Mouse (Mus musculus) left cerebral cortex, adult 11 months (tissue): Measurements from ENCODE around the gene Cmip.

Source experiments
- DNase-seq: peaks from one replicate; pipeline ENCODE4 v3.0.0; 2022; ENCODE audit warnings: low spot score

The Cmip gene

GRCm38 (mm10) chr8:117324821-117325220 lies 68.0 kb downstream of the Cmip start:
- DNase-seq, result no peak

DNA sequence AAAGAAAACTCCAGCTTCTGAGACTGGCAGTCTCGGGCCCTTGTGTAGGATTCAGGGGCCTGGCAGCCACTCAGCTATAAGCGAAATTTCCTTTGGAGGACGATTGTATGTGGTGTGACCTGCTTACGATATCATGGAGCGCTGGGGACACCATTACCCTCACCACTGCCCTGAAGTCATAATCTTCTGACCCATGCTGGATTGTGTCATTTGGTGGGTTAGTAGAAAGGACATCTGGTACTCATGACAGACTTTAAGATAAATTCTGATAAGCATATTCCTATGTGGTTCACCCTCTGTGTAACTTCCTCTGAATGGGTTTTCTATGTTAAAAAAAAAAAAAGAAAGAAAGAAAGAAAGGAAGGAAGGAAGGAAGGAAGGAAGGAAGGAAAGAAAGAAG lies 69.9 kb downstream of the Cmip start:
- no peak for DNase-seq

- DNase-seq, result no peak
Measured at GRCm38 (mm10) chr8:117327385-117327837, 70.5 kb downstream of the Cmip start.

DNA sequence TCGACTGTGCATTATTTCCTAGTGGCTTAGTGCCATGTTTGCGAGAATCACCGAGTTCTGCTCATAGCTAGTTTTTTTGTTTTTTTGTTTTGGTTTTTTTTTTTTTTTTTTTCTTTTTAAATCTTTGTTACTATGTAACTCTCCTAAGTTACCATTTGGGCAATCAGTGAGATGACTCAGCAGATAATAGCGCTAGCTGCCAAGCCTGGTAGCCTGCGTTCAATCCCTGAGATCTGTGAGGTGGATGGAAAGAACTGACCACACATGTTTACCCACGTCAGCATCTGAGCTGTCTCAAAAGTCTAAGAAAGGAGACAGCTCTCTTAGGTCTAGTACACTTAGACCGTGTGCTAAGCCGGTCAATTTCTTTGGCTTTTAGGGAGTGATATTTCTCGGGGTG lies 71.9 kb downstream of the Cmip start:
- no peak for DNase-seq

DNA sequence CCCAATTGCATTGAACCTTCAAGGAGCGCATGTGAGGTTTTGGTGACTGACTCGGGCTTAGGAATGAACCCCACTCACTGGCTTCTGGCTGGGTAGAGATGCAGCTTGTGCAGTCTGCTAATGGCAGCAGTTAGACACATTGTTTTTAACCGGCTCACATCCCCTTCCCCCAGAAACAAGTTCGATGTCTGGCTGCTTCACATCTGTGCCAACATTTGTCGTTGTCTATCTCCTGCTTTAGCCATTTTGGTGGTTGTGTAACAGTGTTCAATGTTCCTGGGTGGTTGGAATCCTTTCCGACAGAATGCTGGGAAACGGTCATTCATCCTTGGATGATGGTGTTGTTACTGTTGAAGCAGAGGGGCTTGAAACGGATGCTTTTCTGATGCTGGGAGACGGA lies 72.3 kb downstream of the Cmip start:
- no peak for DNase-seq

- no peak for DNase-seq
Measured at GRCm38 (mm10) chr8:117329903-117330302, 73.0 kb downstream of the Cmip start.

- peak; percentile 59 for DNase-seq
Measured at GRCm38 (mm10) chr8:117332229-117333010, 75.6 kb downstream of the Cmip start.

GRCm38 (mm10) chr8:117333619-117334018 lies 76.8 kb downstream of the Cmip start:
- no peak for DNase-seq

DNA sequence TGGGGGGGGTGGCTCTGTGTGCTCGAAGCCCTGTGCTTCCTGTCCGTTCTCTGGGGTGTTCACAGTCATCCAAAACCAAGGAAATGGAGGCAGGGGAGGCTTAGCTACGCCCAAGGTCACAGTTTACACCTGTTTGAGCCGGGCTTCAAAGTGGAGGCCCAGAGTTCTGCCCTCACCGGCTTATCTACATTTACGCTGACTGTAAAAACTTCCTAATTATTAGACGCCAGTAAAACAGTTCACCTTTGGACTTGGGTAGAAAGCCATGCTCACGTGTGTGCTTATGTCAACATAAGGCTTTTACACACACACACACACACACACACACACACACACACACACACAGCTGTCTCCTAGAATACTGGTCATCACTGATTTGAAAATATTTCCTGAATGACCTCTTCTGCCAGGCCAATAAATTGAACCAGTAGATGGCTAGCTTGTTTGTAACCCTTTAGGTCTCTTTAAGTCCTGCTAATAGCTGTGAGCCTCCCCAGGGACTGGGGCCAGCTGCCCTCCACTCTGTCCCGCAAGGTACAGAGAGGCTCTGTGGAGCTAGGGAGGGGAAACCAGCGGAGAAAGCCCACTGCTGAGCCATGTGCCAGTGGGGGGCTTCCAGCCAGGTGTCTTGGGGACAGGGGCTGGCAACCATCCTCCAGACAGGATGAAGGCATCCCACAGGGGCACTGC lies 77.3 kb downstream of the Cmip start:
- DNase-seq, result no peak

- no peak for DNase-seq
Measured at GRCm38 (mm10) chr8:117334748-117335393, 78.0 kb downstream of the Cmip start.

GRCm38 (mm10) chr8:117335423-117335822 lies 78.6 kb downstream of the Cmip start:
- DNase-seq, result no peak

DNA sequence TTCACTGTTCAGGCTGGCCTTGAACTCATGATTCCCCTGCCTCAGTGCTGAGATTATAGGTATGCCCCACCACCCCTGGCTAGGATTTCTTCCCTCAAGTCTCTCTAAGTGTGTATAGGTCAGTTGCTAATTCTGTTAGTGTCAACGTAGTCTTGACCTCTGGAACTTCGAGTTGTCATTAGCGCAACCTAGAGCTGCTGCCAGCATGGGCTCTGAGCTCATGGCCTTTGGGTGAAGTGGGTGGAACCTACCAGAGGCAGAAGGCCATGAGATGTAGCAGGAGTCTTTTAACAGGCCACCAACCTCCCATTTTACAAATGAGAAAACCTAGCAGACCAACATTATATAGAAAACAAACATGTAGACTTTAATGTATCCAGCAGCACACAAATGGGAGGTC lies 80.3 kb downstream of the Cmip start:
- DNase-seq, result no peak

DNA sequence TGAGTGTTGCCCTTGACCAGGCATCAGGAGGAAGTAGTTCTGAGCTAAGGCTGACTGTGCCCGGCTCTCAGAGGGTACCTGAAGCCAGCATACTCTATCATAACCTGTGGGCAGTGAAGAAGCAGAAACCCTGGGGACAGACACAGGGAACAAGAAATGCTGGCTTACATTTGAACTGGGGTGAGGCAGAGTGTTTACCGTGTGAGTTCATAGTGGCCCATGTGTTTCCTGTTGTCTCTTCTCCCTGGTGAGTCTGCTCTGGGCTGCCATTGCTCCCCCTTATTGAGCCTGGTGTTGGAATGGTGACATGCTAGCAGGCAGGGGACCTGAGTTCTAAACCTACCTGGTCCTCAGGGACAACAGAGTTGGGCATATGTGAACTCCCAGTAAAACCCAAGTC lies 81.8 kb downstream of the Cmip start:
- no peak for DNase-seq

DNA sequence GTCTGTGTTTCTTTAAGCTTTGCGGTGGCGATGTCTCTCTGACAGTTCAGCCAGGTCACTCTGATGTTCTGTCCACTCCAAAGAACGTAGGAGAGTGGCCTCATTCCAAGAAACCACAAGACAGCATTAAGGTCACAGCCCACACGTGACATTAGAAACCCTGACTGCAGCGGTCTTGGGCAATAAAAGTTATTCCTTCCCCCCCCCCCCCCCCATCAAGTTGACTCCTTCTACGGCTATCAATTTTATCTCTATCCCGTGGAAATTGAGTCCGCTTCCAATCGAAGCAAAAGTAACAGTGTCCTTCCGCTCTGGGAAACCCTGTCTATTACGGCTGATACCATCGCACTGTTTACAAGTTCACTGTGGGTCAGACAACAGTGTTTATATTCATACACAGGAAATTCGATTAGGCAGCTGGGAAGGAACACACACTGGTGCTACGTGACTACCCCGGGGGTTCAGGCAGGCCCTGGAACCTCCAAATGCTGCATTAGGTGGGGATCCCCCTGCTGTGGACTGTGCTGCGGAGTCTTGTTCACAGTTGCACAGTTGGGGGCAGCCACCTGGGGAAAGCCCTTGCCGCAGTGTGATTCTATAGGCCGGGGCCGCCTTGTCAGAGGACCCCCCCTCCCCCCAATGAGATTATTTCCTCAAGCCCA lies 82.6 kb downstream of the Cmip start:
- DNase-seq, result no peak

GRCm38 (mm10) chr8:117339958-117340651 lies 83.2 kb downstream of the Cmip start:
- no peak for DNase-seq

GRCm38 (mm10) chr8:117340800-117341199 lies 83.9 kb downstream of the Cmip start:
- no peak for DNase-seq

- DNase-seq, result no peak
Measured at GRCm38 (mm10) chr8:117342735-117343385, 86.0 kb downstream of the Cmip start.

GRCm38 (mm10) chr8:117343484-117343883 lies 86.6 kb downstream of the Cmip start:
- no peak for DNase-seq

GRCm38 (mm10) chr8:117344899-117345298 lies 88.0 kb downstream of the Cmip start:
- no peak for DNase-seq

GRCm38 (mm10) chr8:117345376-117345775 lies 88.5 kb downstream of the Cmip start:
- DNase-seq, result no peak

- DNase-seq, result no peak
Measured at GRCm38 (mm10) chr8:117347556-117347955, 90.7 kb downstream of the Cmip start.
